Mouse (Mus musculus) heart, embryonic 16.5 days (tissue): Measurements from ENCODE around the gene Ndufaf7. TPM values are rescaled to one million over a fixed set of nuclear protein-coding genes. Genes with fewer than 3 reads are reported as not detected.

Experiments used
- ATAC-seq: fragments of 200-750 bp; cut with Nextera tagmentation; replicated peaks from 2 replicates; pipeline ENCODE4 v1.8.0; 2017; ENCODE audit warnings: moderate number of reproducible peaks; ENCODE audit not compliant: insufficient read depth, low FRiP score; ENCODE audit errors: extremely low read depth
- H3K27ac ChIP-seq: fragments of 300-500 bp; sonication (generic); 2 replicates; pipeline ENCODE4 v1.5.1; 2014; ENCODE audit warnings: mild to moderate bottlenecking, low read length, control low read depth, moderate library complexity
- H3K27me3 ChIP-seq: fragments of 300-500 bp; sonication (generic); 2 replicates; pipeline ENCODE4 v1.6.1; 2014; ENCODE audit warnings: low read length, mixed read lengths; ENCODE audit not compliant: control insufficient read depth, insufficient read depth
- H3K36me3 ChIP-seq: fragments of 300-500 bp; sonication (generic); 2 replicates; pipeline ENCODE4 v1.6.1; 2014; ENCODE audit not compliant: control insufficient read depth, insufficient read depth
- H3K4me1 ChIP-seq: fragments of 300-500 bp; sonication (generic); 2 replicates; pipeline ENCODE4 v1.6.1; 2014; ENCODE audit warnings: low read length, mixed read lengths; ENCODE audit not compliant: control insufficient read depth, insufficient read depth
- H3K4me2 ChIP-seq: fragments of 300-500 bp; sonication (generic); 2 replicates; pipeline ENCODE4 v1.6.1; 2014; ENCODE audit warnings: low read depth, mild to moderate bottlenecking, control low read depth, low read length
- H3K4me3 ChIP-seq: fragments of 300-500 bp; sonication (generic); 2 replicates; pipeline ENCODE4 v1.5.1; 2014; ENCODE audit warnings: mild to moderate bottlenecking, control low read depth, low read length
- H3K9ac ChIP-seq: fragments of 300-500 bp; sonication (generic); 2 replicates; pipeline ENCODE4 v1.6.1; 2014; ENCODE audit warnings: low read length, control low read depth
- H3K9me3 ChIP-seq: fragments of 300-500 bp; sonication (generic); replicated peaks from 2 replicates; pipeline ENCODE4 v1.6.1; 2016; ENCODE audit warnings: low read length; ENCODE audit not compliant: control insufficient read depth
- WGBS: fragments of 180-500 bp; shearing (Covaris S2); extraction: QIAGEN DNeasy Blood & Tissue Kit; methylation state at CpG from one replicate; pipeline ENCODE4 v1.1.7; 2014; 5-methylcytosine and 5-hydroxymethylcytosine counted together
- polyA plus RNA-seq: library from polyadenylated mRNA; unstranded; fragments of >200 nt; fragmentation: Nextera tagmentation; extraction: Ambion mirVana; gene quantifications from 2 replicates; pipeline ENCODE4 v1.2.1, GENCODE M21; 2015

The Ndufaf7 gene
- polyA plus RNA-seq, 1 experiment from 2014 or later: 66.1 TPM

DNA sequence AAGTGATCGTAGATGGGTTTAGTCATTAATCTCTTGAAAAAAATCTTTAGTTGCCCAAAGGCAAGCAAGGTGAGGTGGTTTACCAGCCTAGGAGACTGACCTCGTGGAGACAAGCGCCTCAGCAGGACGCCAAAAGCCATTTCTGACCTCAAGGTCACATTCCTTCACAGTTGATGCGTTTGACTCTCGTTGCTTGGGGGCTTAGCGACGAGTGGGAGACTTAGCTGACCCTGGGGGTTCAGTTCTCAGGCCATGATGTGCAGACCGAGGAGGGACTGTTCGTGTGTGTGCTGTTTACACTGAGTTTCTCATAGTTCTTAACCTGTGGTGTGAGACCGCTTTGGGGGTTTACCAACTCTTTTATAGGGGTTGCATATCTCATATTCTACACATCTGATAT is 5.6 kb downstream of the Ndufaf7 start:
- WGBS: 56% methylated on average over 11 of the region's 11 CpGs
- peaks cover 23% of the 10 kb centered on the region for H3K36me3 ChIP-seq
- peaks cover 3% of the 10 kb centered on the region; the same call in 1 of the 2 replicates for H3K4me1 ChIP-seq

DNA sequence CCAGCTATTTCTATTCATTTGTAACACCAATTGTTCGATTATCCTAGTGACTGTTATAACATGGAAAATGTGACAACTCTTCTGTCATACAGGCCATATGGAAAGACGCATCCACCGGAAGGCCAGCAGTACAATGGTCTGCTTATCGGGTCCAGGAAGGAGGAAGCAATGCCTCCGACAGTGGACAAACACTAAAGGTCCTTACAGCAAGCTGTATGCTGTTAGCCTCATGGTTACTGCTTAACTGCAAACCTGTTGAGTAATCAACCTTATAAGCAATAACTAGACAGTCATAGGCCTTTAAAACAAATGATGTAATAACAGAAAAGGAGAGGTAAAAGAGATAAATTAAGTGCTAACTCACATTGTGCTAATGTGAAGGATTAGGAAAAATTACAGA is 14.3 kb downstream of the Ndufaf7 start:
- no peak overlapping the region for H3K4me2 ChIP-seq
- peaks cover 56% of the 10 kb centered on the region for H3K36me3 ChIP-seq
- WGBS: 77% methylated on average over 5 of the region's 5 CpGs
- no peak overlapping the region for H3K27ac ChIP-seq
- no peak overlapping the region for H3K9ac ChIP-seq
- H3K4me3 ChIP-seq: no peak overlapping the region
- no peaks in the 10 kb centered on the region for H3K9me3 ChIP-seq
- H3K4me1 ChIP-seq: no peaks in the 10 kb centered on the region
- no peak for ATAC-seq
- no peaks in the 10 kb centered on the region for H3K27me3 ChIP-seq

More for the DNA sequence above, 5.6 kb downstream of the Ndufaf7 start:
- Histone ChIP-seq H3K27me3 (no peaks in the 10 kb centered on the region), H3K9ac (no peak overlapping the region), H3K4me2 (no peak overlapping the region), H3K27ac (no peak overlapping the region), H3K4me3 (no peak overlapping the region), H3K9me3 (no peaks in the 10 kb centered on the region)
- ATAC-seq: no peak

DNA sequence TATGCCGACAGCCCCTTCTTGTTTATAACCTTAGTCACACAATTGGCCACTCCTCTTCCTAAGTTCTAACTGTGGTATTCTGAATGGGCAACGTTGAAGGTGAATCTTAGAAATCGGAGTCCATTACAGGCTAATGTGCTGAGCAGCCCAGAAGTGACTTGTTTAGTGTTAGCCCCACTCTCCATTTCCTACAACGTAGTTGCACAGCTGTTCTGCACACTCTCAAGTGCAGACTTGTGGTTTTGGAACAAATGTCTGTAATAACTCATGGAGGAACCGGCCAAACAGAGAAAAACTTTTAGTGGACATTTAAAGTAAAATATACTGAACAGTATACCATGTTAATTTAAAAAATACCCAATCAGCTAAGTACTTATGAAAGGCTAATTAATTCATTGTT is 15.1 kb downstream of the Ndufaf7 start:
- peaks cover 53% of the 10 kb centered on the region for H3K36me3 ChIP-seq
- no peak overlapping the region for H3K4me3 ChIP-seq
- H3K4me2 ChIP-seq: no peak overlapping the region
- no peaks in the 10 kb centered on the region for H3K4me1 ChIP-seq
- ATAC-seq: no peak
- H3K27ac ChIP-seq: no peak overlapping the region
- no peak overlapping the region for H3K9ac ChIP-seq
- no peaks in the 10 kb centered on the region for H3K9me3 ChIP-seq
- no peaks in the 10 kb centered on the region for H3K27me3 ChIP-seq
- 87% methylated on average over 5 of the region's 5 CpGs for WGBS

DNA sequence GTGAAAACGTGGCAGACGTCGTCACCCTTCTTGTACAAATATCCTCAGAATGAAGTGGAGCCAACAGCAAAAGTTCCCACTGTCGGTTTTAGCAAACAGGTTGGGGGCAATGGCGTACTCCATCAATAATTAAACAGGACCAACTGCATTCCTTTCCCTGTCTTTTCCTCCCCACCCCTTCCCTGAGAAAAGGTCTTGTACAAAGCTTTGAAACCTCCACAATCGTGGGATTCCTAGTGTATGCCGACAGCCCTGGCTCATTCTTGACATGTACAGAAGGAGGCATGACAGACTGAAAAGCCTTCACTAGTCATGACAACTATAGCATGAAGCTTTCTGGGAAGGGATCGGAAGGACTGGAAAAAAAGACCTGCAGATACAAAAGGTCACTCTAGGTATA is 16.3 kb downstream of the Ndufaf7 start:
- 83% methylated on average over 8 of the region's 8 CpGs for WGBS
- ATAC-seq: no peak
- Histone ChIP-seq H3K9ac (no peak overlapping the region), H3K27me3 (no peaks in the 10 kb centered on the region), H3K4me2 (no peak overlapping the region), H3K4me1 (no peaks in the 10 kb centered on the region), H3K36me3 (peaks cover 53% of the 10 kb centered on the region), H3K4me3 (no peak overlapping the region), H3K27ac (no peak overlapping the region), H3K9me3 (no peaks in the 10 kb centered on the region)

DNA sequence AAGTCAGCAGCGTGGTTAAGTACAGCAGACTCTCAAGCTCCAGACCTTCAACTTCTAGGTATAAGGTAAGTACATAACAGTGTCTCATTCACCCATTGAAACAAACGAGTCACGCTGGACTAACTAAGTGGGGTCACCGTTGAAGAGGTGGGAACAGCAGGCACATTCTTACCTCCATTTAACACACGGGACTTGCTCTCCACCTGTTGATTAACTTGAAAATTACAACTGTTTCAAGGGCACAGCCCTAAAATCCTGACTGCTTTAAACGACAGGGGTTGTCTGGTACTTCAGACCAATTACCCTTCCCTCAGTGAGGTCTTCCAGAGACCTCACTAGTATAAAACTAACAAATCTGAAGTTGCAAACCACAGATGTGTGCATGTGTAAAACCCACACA is 22.5 kb downstream of the Ndufaf7 start:
- Histone ChIP-seq H3K9me3 (no peaks in the 10 kb centered on the region), H3K4me3 (no peak overlapping the region), H3K27ac (no peak overlapping the region), H3K27me3 (no peaks in the 10 kb centered on the region), H3K36me3 (peaks cover 44% of the 10 kb centered on the region), H3K9ac (no peak overlapping the region), H3K4me2 (no peak overlapping the region), H3K4me1 (no peaks in the 10 kb centered on the region)
- 67% methylated on average over 6 of the region's 6 CpGs for WGBS
- ATAC-seq: no peak

DNA sequence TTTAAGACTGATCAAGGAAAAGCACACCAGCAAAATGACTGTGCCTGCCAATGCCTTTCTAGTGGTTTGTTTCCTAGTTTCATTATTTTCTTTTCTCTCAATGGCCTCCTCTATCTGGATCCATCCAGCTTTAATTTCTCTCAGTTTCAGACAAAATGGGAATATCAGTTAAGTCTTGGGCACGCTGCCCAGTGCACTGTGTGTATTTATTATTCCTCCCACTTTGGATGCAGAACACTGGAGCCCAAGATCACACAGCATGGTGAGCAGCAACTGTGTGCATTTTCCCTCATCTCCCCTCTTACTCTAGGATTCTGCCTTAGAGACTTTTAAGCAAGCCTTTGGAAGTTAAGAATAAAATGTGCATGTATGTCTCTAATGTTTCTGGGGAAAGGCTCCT is 27.5 kb downstream of the Ndufaf7 start:
- Histone ChIP-seq H3K36me3 (peaks cover 31% of the 10 kb centered on the region), H3K27me3 (no peaks in the 10 kb centered on the region), H3K9ac (no peak overlapping the region), H3K27ac (no peak overlapping the region), H3K4me3 (no peak overlapping the region), H3K4me1 (no peaks in the 10 kb centered on the region), H3K9me3 (no peaks in the 10 kb centered on the region), H3K4me2 (no peak overlapping the region)
- no peak for ATAC-seq
- 77% methylated on average over 1 of the region's 1 CpGs for WGBS

DNA sequence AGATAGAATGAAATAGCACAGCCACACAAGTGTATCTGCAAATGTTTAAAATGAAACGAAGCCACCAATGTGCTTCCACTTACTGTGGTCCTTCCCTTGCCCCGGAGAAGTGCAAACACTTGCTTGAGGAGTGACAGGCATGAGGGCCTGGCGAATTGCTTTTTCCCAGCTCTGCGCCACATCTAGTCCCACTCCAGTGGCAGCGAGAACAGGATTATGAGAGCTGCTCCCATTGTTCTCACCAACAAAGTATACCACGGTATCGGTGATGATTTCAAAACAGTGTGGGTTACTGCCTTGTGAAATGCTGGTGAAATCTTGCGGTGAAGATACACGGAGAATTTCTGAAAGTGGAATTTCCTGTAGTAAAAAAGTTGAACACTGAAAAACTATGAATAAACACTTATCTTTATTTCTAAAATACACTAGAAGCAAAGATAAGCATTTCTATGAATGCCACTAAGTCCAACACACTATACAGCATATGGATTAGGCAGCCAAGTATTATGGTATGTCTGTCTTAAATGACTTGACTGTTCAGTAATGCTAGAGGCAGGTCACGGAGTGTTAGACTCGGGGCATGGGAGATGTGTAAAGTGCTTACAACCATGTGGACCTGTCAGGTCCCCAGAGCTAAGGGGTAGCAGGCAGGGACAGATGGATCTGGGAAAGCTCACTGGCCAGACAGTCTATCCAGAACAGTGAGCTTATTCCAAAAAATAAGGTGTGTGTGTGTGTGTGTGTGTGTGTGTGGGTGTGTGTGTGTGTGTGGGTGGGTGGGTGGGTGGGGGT is 29.4 kb downstream of the Ndufaf7 start:
- no peak for ATAC-seq
- Histone ChIP-seq H3K27me3 (no peaks in the 10 kb centered on the region), H3K27ac (no peak overlapping the region), H3K4me3 (no peak overlapping the region), H3K9ac (no peak overlapping the region), H3K4me2 (no peak overlapping the region), H3K36me3 (peaks cover 25% of the 10 kb centered on the region), H3K9me3 (no peaks in the 10 kb centered on the region), H3K4me1 (no peaks in the 10 kb centered on the region)
- WGBS: 80% methylated on average over 11 of the region's 11 CpGs

DNA sequence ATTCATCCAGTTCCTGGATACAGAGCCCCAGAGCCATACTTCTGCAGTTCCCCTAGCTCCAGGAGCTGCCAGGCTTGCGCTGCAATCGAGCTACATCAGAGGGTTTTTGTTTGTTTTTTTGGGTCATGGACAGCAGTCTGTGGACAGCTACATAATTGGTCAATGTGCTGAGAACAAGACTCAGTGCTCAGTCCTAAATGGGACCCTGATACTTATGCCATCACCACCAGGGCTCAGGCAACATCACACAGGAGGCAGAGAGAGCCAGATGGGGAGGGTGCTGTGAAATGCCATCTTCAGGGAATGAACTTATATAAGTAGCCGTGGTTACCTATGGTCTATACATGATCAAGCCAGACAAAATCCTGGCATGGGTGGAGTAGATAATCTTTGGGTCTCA is 31.6 kb downstream of the Ndufaf7 start:
- no peaks in the 10 kb centered on the region for H3K4me1 ChIP-seq
- H3K4me2 ChIP-seq: no peak overlapping the region
- no peaks in the 10 kb centered on the region for H3K27me3 ChIP-seq
- H3K9ac ChIP-seq: no peak overlapping the region
- 86% methylated on average over 3 of the region's 3 CpGs for WGBS
- peaks cover 24% of the 10 kb centered on the region for H3K36me3 ChIP-seq
- no peak for ATAC-seq
- H3K4me3 ChIP-seq: no peak overlapping the region
- H3K9me3 ChIP-seq: no peaks in the 10 kb centered on the region
- H3K27ac ChIP-seq: no peak overlapping the region

DNA sequence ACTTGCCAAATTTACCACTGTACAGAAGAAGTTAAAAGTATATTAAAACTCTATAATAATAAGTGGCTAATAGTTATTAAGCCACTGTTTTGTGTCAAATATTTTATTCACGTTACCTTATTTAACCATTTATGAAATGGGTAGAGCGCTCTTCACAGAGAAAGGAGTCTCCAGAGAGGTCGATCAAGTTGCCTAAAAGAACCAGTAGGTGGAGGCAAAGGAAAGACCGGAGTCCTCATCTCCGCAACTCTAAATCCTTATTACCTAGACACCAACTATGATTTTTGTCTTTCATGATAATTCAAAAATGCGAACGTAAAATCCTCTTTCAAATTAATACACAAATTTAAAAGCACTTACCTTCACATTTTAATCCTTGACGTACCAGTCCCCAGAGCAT is 46.2 kb downstream of the Ndufaf7 start:
- H3K27ac ChIP-seq: no peak overlapping the region
- H3K4me2 ChIP-seq: no peak overlapping the region
- peaks cover 3% of the 10 kb centered on the region; the same call in 1 of the 2 replicates for H3K4me1 ChIP-seq
- ATAC-seq: no peak
- 94% methylated on average over 8 of the region's 8 CpGs for WGBS
- H3K36me3 ChIP-seq: peaks cover 20% of the 10 kb centered on the region
- no peak overlapping the region for H3K4me3 ChIP-seq
- no peak overlapping the region for H3K9ac ChIP-seq
- no peaks in the 10 kb centered on the region for H3K27me3 ChIP-seq
- no peaks in the 10 kb centered on the region for H3K9me3 ChIP-seq
